Mouse (Mus musculus) NIH3T3 (cell line): Measurements from ENCODE around the gene Mapkap1.
A peak's percentile ranks its signal among the peaks of the same experiment; 100 is the strongest.

Experiments used
- DNase-seq: peaks from one replicate; pipeline ENCODE4 v3.0.0-alpha.2; 2012; ENCODE audit warnings: low read depth

The Mapkap1 gene

DNA sequence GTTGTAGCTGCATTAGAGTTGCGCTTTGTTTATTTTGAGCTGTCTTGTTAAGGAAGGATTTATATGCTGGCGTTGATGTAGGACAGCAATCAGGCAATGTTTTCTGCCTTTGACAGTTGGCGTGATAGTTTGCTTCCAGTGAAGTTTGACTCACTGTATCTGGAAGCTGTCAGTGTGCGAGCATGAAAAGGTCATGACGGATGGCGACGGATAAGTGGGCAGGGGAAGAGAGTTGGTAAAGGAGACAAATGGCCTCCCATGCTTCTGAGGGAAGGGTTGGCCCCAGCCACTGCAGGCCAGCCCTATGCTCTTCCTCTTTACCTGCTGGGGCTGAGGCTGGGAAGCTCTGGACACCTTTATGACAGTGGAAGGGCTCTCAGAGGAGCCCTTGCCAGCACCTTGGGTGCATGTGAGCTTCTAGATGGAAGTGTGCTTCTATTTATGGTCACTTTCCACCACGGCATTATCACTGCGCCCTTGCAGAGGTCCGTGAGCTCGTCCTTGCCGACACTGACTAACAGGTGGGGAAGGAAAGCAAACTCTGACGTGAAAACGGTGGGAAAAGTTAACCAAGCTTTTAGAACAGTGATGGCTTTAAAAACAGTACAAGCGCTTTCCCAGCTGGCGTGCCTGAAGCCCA, 185.3 kb downstream of the Mapkap1 start:
- DNase-seq: peak; percentile 51

DNA sequence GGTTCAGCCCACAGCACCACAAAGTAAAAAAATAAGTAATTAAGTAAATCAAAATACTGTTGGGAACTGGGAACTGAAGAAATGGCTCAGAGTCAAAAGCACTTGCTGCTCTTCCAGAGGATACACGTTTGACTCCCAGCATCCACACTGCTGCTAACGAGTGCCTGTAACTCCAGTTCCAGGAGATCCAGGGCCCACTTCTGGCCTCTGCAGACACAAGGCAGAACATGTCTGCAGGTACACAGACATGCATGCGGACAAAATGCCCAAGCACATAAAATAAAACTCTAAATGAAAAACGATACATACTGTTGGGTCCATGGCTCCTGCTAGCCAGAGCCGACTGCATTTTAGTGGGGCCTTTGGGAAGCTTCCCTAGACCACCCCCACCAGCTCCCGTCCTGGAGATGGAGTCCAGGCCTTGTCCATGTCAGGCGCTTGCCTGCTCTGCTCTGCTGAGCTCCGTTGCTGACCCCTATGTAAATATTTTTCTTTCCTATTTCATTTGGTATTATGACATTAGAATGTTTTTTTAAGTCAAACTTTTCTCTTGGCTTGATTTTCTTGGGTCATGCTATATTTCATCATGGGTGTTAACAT, 185.9 kb downstream of the Mapkap1 start:
- DNase-seq: no peak

DNA sequence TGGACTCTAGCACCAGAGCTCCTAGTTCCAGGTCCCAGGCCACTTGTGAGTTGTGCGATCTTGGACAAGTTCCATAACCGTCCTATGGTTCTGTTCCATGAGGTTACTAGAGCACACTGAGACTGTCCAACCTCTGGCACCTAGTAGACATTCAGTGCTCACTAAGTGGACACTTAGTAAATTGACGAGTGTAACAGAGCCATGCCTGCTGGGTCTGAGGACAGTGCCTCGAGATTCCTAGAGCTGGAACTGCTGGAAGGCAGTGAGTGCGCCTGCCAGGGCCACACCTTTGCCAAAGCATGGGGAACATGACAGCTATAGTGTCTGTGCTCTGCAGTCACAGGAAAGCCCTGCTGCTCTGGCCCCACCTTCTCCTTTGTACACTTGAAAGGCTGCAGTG, 187.4 kb downstream of the Mapkap1 start:
- no peak for DNase-seq

GRCm38 (mm10) chr2:34599606-34600255, 193.2 kb downstream of the Mapkap1 start:
- DNase-seq: no peak

DNA sequence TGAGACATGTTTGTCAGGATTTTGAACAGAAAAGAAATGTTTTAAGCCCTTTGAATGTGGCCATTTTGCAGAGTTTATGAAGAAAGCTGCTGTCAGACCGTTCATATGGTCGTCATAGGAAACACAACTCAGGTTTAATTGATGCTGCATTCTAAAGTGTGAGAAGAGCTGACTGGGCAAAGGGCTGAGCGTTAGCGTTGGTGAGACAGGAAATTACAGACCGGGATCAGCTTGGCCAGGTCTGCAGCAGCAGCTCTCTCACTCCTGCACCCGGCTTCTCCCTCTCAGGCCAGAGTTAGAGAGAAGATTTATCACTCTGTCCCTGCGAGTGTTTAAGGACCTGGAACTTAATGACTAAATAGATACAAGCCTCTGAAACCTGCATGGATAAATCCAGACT, 194.2 kb downstream of the Mapkap1 start:
- DNase-seq: no peak

- DNase-seq: peak; percentile 68
These were observed 195.6 kb downstream of the Mapkap1 start for GRCm38 (mm10) chr2:34602111-34602541.

DNA sequence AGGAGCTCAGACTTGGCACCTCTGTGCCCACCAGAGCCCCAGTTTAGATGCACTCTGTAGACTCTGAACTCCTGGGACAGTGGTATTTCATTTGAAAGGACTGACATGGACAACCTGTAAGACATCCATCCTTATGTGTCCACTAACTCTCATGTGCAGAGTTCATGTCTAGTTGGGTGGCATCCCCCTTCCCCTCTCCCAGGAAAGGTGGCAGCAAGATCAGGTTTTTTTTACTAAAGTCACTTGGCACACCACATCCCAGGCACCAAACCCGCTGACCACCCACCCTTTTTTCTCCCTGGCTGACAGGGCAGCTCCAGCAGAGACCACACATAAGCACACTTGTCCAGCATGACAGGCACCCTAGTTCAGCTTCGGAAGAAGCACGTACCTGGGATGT, 196.3 kb downstream of the Mapkap1 start:
- no peak for DNase-seq

- DNase-seq: no peak
These were observed 197.2 kb downstream of the Mapkap1 start for GRCm38 (mm10) chr2:34603653-34604214.

DNA sequence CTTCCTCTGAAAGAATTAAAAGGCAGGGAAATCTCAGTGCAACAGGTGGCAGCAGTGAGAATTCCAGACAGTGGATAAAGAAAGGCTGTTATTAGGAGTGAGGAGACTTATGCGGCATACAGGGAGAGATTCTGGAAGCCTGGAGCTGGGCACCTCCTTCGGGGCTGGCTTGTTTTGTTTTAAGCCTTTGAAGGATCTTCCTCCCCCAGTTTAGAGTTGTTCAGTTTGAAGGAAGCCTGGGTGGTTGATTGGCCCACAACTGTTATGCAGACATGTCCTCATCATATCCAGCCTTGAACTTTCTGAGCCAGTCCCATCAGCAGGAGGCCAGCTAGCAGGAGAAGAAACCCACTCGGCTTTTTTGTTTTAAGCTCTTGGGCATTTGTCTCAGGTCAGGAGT, 198.5 kb downstream of the Mapkap1 start:
- no peak for DNase-seq

- no peak for DNase-seq
These were observed 202.3 kb downstream of the Mapkap1 start for GRCm38 (mm10) chr2:34608917-34609316.

DNA sequence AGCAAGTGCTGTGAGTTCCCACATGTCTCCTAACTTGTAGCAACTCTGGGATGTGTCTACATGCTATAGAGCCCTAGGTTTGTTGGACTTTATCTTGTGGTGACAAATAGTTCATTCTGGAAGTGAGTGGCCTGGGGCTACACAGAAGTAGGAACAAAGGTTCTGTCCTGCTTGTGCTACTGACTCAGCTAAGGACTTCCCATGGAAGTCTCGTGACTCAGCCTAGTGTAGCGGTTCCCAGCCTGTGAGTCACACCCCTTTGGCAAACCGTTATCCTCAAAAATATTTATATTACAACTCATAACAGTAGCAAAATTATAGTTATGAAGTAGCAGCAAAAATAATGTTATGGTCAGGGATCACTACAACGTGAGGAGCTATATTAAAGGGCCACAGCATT, 202.9 kb downstream of the Mapkap1 start:
- DNase-seq: peak; percentile 78

DNA sequence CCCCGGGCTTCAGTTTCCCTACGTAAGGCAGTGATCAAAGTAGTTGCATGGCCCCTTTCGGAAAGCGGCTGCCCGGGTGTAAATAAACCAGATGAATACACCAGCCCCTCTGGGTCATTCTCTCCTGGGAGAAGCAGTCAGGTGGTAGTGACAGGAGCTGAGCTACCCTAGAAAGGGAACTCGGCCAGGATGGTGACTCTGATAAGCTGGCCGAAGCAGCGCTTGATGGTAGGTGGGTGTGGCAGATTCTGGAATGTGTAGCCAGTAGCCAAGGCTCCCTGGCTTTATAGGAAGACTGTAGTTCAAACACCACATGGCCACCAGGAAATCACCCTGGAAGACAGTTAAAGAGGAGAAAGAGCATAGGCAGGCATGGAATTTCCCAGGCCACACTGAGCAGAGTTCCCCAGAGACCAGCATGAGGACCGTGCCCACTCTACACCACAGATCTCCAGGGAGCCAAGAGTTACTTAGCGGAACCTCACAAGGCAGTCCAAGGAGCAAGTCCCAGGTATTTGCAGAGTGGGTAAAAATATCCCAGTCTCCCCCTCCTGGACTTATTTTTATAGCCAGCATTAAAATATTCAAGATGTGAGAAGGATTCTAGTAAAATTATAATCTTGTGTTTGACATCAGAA, 214.3 kb downstream of the Mapkap1 start:
- DNase-seq: no peak

- DNase-seq: no peak
These were observed 214.9 kb downstream of the Mapkap1 start for GRCm38 (mm10) chr2:34621485-34621884.

GRCm38 (mm10) chr2:34622518-34622917, 215.9 kb downstream of the Mapkap1 start:
- no peak for DNase-seq

DNA sequence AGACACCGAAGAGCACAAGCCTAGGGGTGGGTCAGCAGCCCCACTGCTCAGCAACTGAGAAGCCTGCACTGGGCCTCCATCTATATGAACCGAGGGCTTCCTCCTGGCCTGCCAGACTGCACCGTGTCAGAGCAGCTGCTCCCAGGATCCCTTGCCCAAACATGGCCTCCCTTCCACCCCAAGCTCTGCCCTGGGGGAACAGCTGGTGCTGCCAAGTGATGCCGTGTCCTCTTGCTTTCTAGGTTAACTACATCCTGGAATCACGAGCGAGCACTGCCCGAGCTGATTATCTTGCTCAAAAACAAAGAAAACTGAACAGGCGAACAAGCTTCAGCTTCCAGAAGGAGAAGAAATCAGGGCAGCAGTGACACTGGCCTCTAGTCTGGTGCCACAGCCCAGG, 216.6 kb downstream of the Mapkap1 start:
- DNase-seq: no peak

GRCm38 (mm10) chr2:34624076-34624475, 217.5 kb downstream of the Mapkap1 start:
- no peak for DNase-seq

GRCm38 (mm10) chr2:34627328-34628226, 221.0 kb downstream of the Mapkap1 start:
- no peak for DNase-seq

- DNase-seq: peak; percentile 9
These were observed 222.5 kb downstream of the Mapkap1 start for GRCm38 (mm10) chr2:34628903-34629540.

- DNase-seq: no peak
These were observed 223.2 kb downstream of the Mapkap1 start for GRCm38 (mm10) chr2:34629758-34630157.

DNA sequence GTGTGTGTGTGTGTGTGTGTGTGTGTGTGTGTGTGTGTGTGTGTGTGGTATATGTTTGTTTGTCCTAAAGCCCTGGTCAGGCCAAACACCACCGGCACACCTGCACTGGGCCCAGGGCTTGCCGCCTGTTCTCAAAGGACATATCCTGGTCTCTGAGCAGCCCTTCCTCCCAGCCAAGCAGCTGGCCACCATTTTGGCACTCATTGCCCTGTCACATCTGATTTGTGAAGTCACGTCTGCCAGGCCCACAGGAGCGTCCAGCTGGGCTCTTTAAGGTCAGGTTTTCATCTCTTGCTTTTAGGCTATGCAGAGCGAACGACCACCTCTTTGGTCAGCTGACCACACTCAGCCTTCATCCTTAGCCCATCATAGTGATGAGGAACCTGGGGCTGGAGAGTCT, 223.9 kb downstream of the Mapkap1 start:
- no peak for DNase-seq

GRCm38 (mm10) chr2:34632051-34632450, 225.5 kb downstream of the Mapkap1 start:
- DNase-seq: no peak
